Mouse (Mus musculus) kidney, postnatal 10 days (tissue): Measurements from ENCODE around the gene Topbp1.

Experiments
- DNase-seq: peaks from one replicate; pipeline ENCODE4 v3.0.0; 2021; ENCODE audit warnings: mixed read lengths

Topbp1 gene

DNA sequence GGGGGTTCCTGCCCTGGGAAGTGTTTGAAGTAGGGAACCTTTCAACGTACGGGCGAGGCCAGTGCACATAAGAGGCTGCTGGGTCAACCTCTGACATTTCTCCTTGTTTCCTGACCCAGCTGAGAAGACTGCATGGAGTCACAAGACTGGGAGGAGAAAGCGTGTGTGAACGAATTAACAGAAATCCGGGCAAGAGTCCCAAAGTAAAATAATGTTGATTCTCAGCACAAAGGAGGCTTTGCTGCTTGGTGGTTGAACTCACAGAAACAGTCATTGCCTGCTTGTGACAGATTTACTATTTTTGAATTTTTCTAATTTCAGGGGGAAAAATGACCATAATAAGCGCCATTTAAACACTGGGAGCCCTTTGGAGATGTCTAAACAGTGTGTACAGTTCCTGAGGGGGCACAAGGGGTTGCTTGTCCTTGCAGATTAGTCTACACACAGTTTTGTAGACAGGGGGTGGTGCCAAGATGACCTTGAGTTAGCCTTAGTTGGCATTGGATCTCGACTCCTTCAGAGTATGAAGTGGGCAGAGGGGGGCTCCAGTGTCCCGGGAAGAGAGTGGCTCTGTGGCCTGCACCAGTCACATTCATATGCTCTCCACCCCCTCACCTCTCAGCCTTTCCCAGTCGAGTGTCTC is 82.1 kb downstream of the Topbp1 start:
- no peak for DNase-seq

DNA sequence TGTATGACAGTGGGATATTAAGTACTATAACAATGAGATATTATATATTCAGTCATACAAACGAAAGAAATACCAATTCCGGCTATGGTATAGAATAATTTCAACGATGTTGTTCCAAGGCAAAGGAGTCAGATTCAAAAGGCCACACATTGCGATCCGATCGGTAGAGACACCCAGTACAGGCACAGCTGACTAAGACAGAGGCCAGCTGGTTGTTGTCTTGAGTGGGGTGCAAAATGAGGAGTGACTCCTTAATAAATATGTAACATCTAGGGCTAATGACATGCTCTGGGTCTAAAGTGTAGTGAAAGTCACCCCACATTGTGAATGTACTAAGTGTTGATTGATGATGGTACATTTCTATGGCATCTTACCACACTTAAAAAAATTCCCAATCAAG is 84.2 kb downstream of the Topbp1 start:
- DNase-seq: no peak

DNA sequence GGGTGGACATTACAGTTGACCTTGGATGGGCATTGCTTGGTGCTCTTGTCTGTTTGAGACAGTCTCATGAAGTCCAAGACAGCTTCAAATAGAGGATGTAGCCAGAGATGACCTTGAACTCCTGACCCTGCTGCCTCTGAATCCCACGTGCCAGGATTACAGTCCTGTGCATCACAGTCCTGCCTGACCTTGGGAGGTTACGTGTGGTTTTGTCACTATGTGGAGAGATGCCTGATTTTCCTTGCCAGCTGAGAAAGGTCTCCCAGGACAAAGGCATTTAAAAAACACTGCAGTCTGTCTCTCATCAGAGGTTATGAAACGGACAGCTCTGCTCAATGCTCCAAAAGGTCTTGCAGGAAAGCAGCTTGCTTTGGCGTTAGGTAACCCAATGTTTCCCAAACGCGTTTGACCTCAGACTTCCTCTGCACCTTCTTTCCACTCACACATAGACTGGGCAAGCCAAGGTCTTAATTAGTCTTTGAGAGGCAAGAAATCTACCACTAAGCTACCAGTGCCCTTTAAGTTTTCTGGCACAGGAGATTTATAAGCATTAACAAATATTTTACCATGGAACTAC is 86.9 kb downstream of the Topbp1 start:
- no peak for DNase-seq

DNA sequence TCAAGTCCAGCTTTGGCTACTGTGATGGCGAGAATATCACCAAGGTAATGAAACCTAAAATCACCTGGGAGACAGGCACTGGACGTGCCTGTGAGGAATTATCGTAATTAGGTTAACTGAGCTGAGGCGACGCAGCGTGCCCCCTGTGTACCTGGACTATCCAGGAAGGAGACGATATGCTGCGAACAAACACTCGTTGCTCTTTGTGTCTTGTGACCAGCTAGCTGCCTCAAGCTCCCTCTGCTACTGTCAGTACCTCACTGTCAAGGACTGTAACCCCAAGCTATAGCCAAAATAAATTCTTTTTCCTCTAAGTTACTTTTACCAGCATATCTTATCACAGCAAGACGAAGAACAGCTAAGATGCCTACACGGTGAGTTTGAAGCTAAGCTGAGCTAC is 88.2 kb downstream of the Topbp1 start:
- no peak for DNase-seq

DNA sequence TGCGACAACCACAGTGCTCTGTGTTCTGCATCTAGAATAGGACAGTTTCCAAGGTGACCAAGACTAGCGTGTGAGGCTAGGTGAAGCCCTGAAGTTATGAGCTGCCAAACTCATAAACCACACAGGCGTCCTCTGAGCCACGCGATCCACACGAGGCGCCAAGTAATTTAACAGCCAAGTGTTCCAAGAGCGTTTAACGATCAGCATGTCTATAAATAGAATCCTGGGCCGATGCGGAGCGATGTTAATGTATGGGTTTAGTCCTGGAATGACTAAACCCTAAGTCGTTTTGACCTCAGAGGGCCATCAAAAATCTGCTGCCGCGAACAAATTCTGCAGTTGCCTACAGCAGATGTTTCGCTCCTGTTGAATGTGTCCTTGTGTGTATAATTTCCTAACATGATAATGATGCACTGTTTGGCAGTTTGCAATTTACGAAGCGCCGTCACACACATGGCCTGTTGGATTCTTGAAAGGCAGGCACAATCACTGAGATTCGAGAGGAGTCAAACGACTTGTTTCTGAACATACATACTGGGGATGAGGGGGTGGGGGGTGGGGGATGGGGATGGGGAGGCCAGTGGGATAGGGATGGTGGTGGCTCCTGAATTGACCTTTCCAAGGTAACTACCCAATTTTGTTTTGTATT is 93.6 kb downstream of the Topbp1 start:
- no peak for DNase-seq
